Mouse (Mus musculus): ENCODE measurements at regions not wholly inside any gene's neighbourhood (a gene's known extent, or its start where the extent isn't known, plus 50 kb on each side); places are given as distances from the start of the nearest gene placed in this dataset.

- H3K4me3 ChIP-seq (replicated peaks; ENCODE audit: low read length) = no peak overlapping the region
- H3K36me3 ChIP-seq (ENCODE audit: insufficient read depth, low read length) = no peaks in the 10 kb centered on the region
- H3K9me3 ChIP-seq (ENCODE audit: low read length) = 0 out of 2 replicates have a peak, but pooled peaks cover 3% of the 10 kb centered on the region
- H3K27me3 ChIP-seq (ENCODE audit: insufficient read depth, low read length) = no peaks in the 10 kb centered on the region
- peaks cover 31% of the 10 kb centered on the region for H3K4me1 ChIP-seq (replicated peaks; ENCODE audit: low read depth, low read length)
- TF ChIP-seq POU5F1 (IDR thresholded peaks at IDR 0.05; ENCODE audit: borderline replicate concordance, low read length) (no peak), NANOG (IDR thresholded peaks at IDR 0.05; ENCODE audit: borderline replicate concordance, low read length) (peak; percentile 81; the same call in 1 of the 2 replicates), CTCF (conservative IDR thresholded peaks at IDR 0.05; ENCODE audit: low read length) (no peak)
Measured at GRCm38 (mm10) chr4:105459991-105460688, 303.0 kb downstream of the Plpp3 start.

- 0 out of 2 replicates have a peak, but pooled peaks cover 3% of the 10 kb centered on the region for H3K9me3 ChIP-seq (ENCODE audit: low read length)
- TF ChIP-seq NANOG (IDR thresholded peaks at IDR 0.05; ENCODE audit: borderline replicate concordance, low read length) = no peak
- TF ChIP-seq POU5F1 (IDR thresholded peaks at IDR 0.05; ENCODE audit: borderline replicate concordance, low read length) = no peak
- no peak for TF ChIP-seq CTCF (conservative IDR thresholded peaks at IDR 0.05; ENCODE audit: low read length)
- H3K36me3 ChIP-seq (ENCODE audit: insufficient read depth, low read length) = no peaks in the 10 kb centered on the region
- H3K27me3 ChIP-seq (ENCODE audit: insufficient read depth, low read length) = no peaks in the 10 kb centered on the region
- peaks cover 31% of the 10 kb centered on the region for H3K4me1 ChIP-seq (replicated peaks; ENCODE audit: low read depth, low read length)
- no peak overlapping the region for H3K4me3 ChIP-seq (replicated peaks; ENCODE audit: low read length)
Measured at GRCm38 (mm10) chr4:105460689-105461005, 303.5 kb downstream of the Plpp3 start.

- Histone ChIP-seq H3K4me3 (replicated peaks; ENCODE audit: low read length) (no peak overlapping the region), H3K36me3 (ENCODE audit: insufficient read depth, low read length) (no peaks in the 10 kb centered on the region), H3K9me3 (ENCODE audit: low read length) (no peaks in the 10 kb centered on the region), H3K4me1 (replicated peaks; ENCODE audit: low read depth, low read length) (no peaks in the 10 kb centered on the region), H3K27me3 (ENCODE audit: insufficient read depth, low read length) (no peaks in the 10 kb centered on the region)
- no peak for TF ChIP-seq CTCF (conservative IDR thresholded peaks at IDR 0.05; ENCODE audit: low read length)
- no peak for TF ChIP-seq NANOG (IDR thresholded peaks at IDR 0.05; ENCODE audit: borderline replicate concordance, low read length)
Measured at GRCm38 (mm10) chr4:105467811-105468210, 310.7 kb downstream of the Plpp3 start.

- H3K27me3 ChIP-seq (ENCODE audit: insufficient read depth, low read length) = no peaks in the 10 kb centered on the region
- TF ChIP-seq POU5F1 (IDR thresholded peaks at IDR 0.05; ENCODE audit: borderline replicate concordance, low read length) (no peak), CTCF (conservative IDR thresholded peaks at IDR 0.05; ENCODE audit: low read length) (no peak), NANOG (IDR thresholded peaks at IDR 0.05; ENCODE audit: borderline replicate concordance, low read length) (no peak)
- H3K4me1 ChIP-seq (replicated peaks; ENCODE audit: low read depth, low read length) = peaks cover 1% of the 10 kb centered on the region
- no peaks in the 10 kb centered on the region for H3K9me3 ChIP-seq (ENCODE audit: low read length)
- no peaks in the 10 kb centered on the region for H3K36me3 ChIP-seq (ENCODE audit: insufficient read depth, low read length)
- H3K4me3 ChIP-seq (replicated peaks; ENCODE audit: low read length) = no peak overlapping the region
Measured at GRCm38 (mm10) chr4:105469300-105469821, 312.2 kb downstream of the Plpp3 start.

GRCm38 (mm10) chr4:105474765-105475560 lies 314.7 kb upstream of the Gm12728 start:
- Histone ChIP-seq H3K36me3 (ENCODE audit: insufficient read depth, low read length) (no peaks in the 10 kb centered on the region), H3K9me3 (ENCODE audit: low read length) (no peaks in the 10 kb centered on the region), H3K4me3 (replicated peaks; ENCODE audit: low read length) (no peak overlapping the region), H3K4me1 (replicated peaks; ENCODE audit: low read depth, low read length) (peaks cover 21% of the 10 kb centered on the region), H3K27me3 (ENCODE audit: insufficient read depth, low read length) (no peaks in the 10 kb centered on the region)
- TF ChIP-seq NANOG (IDR thresholded peaks at IDR 0.05; ENCODE audit: borderline replicate concordance, low read length) (peak; percentile 29; the same call in 1 of the 2 replicates), POU5F1 (IDR thresholded peaks at IDR 0.05; ENCODE audit: borderline replicate concordance, low read length) (no peak), CTCF (conservative IDR thresholded peaks at IDR 0.05; ENCODE audit: low read length) (no peak)

GRCm38 (mm10) chr4:105476332-105476731 lies 313.3 kb upstream of the Gm12728 start:
- Histone ChIP-seq H3K9me3 (ENCODE audit: low read length) (no peaks in the 10 kb centered on the region), H3K27me3 (ENCODE audit: insufficient read depth, low read length) (no peaks in the 10 kb centered on the region), H3K36me3 (ENCODE audit: insufficient read depth, low read length) (no peaks in the 10 kb centered on the region), H3K4me3 (replicated peaks; ENCODE audit: low read length) (no peak overlapping the region), H3K4me1 (replicated peaks; ENCODE audit: low read depth, low read length) (peaks cover 21% of the 10 kb centered on the region)
- TF ChIP-seq NANOG (IDR thresholded peaks at IDR 0.05; ENCODE audit: borderline replicate concordance, low read length) (no peak), POU5F1 (IDR thresholded peaks at IDR 0.05; ENCODE audit: borderline replicate concordance, low read length) (no peak), CTCF (conservative IDR thresholded peaks at IDR 0.05; ENCODE audit: low read length) (no peak)

- Histone ChIP-seq H3K27me3 (ENCODE audit: insufficient read depth, low read length) (no peaks in the 10 kb centered on the region), H3K4me3 (replicated peaks; ENCODE audit: low read length) (no peak overlapping the region), H3K4me1 (replicated peaks; ENCODE audit: low read depth, low read length) (no peaks in the 10 kb centered on the region), H3K36me3 (ENCODE audit: insufficient read depth, low read length) (no peaks in the 10 kb centered on the region), H3K9me3 (ENCODE audit: low read length) (no peaks in the 10 kb centered on the region)
- TF ChIP-seq NANOG (IDR thresholded peaks at IDR 0.05; ENCODE audit: borderline replicate concordance, low read length) (no peak), CTCF (conservative IDR thresholded peaks at IDR 0.05; ENCODE audit: low read length) (no peak), POU5F1 (IDR thresholded peaks at IDR 0.05; ENCODE audit: borderline replicate concordance, low read length) (no peak)
Measured at GRCm38 (mm10) chr4:105486376-105486775, 303.3 kb upstream of the Gm12728 start.

- Histone ChIP-seq H3K9me3 (ENCODE audit: low read length) (no peaks in the 10 kb centered on the region), H3K4me1 (replicated peaks; ENCODE audit: low read depth, low read length) (no peaks in the 10 kb centered on the region), H3K36me3 (ENCODE audit: insufficient read depth, low read length) (no peaks in the 10 kb centered on the region), H3K27me3 (ENCODE audit: insufficient read depth, low read length) (no peaks in the 10 kb centered on the region), H3K4me3 (replicated peaks; ENCODE audit: low read length) (no peak overlapping the region)
- TF ChIP-seq CTCF (conservative IDR thresholded peaks at IDR 0.05; ENCODE audit: low read length) = no peak
- TF ChIP-seq NANOG (IDR thresholded peaks at IDR 0.05; ENCODE audit: borderline replicate concordance, low read length) = no peak
- TF ChIP-seq POU5F1 (IDR thresholded peaks at IDR 0.05; ENCODE audit: borderline replicate concordance, low read length) = no peak
Measured at GRCm38 (mm10) chr4:105496176-105496575, 293.5 kb upstream of the Gm12728 start.
